ENCODE assay signal across 8 mouse cellular contexts in genomic region chr4:115059871-115060270, GRCm38 (mm10). TPM values are rescaled to one million over a fixed set of nuclear protein-coding genes. Genes with fewer than 3 reads are reported as not detected.
DNase-seq lines count a peak whose midpoint lies in the region; ATAC-seq and TF ChIP-seq lines count a peak whose summit lies in the region.

No protein-coding gene starts in this region.

- no peak for DNase-seq in heart, embryonic 10.5 days (ENCODE audit: low spot score)
- DNase-seq in kidney, postnatal 0 days (ENCODE audit: low spot score), result no peak
- DNase-seq in midbrain, embryonic 10.5 days (ENCODE audit: low spot score), result peak; percentile 46
- DNase-seq in urinary bladder, adult 18-20 months (ENCODE audit: low spot score in 2 of 2), result no peak
- no peak for DNase-seq in left cerebral cortex, adult 9 months (ENCODE audit: low spot score in 2 of 2)
- DNase-seq in gastrocnemius, adult 18-20 months (ENCODE audit: low spot score), result no peak

- no peak overlapping the region for H3K9ac ChIP-seq in kidney, postnatal 0 days (ENCODE audit: low read depth, low read length)

- peaks cover 50% of the 10 kb centered on the region for H3K4me1 ChIP-seq in erythroblast, embryonic 14.5 days (ENCODE audit: control insufficient read depth)
- H3K4me1 ChIP-seq in heart, embryonic 10.5 days, result peaks cover 25% of the 10 kb centered on the region
- peaks cover 23% of the 10 kb centered on the region; the same call in 1 of the 2 replicates for H3K4me1 ChIP-seq in kidney, postnatal 0 days (replicated peaks; ENCODE audit: insufficient read depth, low read length)
- peaks cover 38% of the 10 kb centered on the region for H3K4me1 ChIP-seq in midbrain, embryonic 10.5 days

- H3K27ac ChIP-seq in heart, embryonic 10.5 days, result peak overlapping the region; percentile 91
- 0 out of 2 replicates have a peak overlapping the region, but pooled peaks have one; percentile 15 for H3K27ac ChIP-seq in kidney, postnatal 0 days
- peak overlapping the region; percentile 82 for H3K27ac ChIP-seq in midbrain, embryonic 10.5 days (replicated peaks)

- peak overlapping the region; percentile 28 for H3K4me2 ChIP-seq in kidney, postnatal 0 days (ENCODE audit: low read length)

- no peaks in the 10 kb centered on the region for H3K9me3 ChIP-seq in erythroblast, embryonic 14.5 days (ENCODE audit: control insufficient read depth, low read length)
- no peaks in the 10 kb centered on the region for H3K9me3 ChIP-seq in heart, embryonic 10.5 days
- no peaks in the 10 kb centered on the region for H3K9me3 ChIP-seq in kidney, postnatal 0 days (replicated peaks; ENCODE audit: low read length)
- H3K9me3 ChIP-seq in midbrain, embryonic 10.5 days (replicated peaks), result no peaks in the 10 kb centered on the region

- H3K4me3 ChIP-seq in erythroblast, embryonic 14.5 days (replicated peaks), result peak overlapping the region; percentile 99
- H3K4me3 ChIP-seq in heart, embryonic 10.5 days, result peak overlapping the region; percentile 60
- peak overlapping the region; percentile 21; the same call in 1 of the 2 replicates for H3K4me3 ChIP-seq in kidney, postnatal 0 days (replicated peaks; ENCODE audit: low read depth, low read length)
- peak overlapping the region; percentile 52 for H3K4me3 ChIP-seq in midbrain, embryonic 10.5 days

- no peak for TF ChIP-seq CTCF in kidney, postnatal 0 days (IDR thresholded peaks at IDR 0.05; ENCODE audit: low read depth)

- no peak for ATAC-seq in erythroblast, adult 5-6 weeks (replicated peaks; ENCODE audit: low FRiP score, poor library complexity, severe bottlenecking)
- no peak for ATAC-seq in kidney, postnatal 0 days (replicated peaks; ENCODE audit: low FRiP score, low read depth)

- WGBS in heart, embryonic 10.5 days, result 2% methylated on average over 12 of the region's 12 CpGs
- 19% methylated on average over 12 of the region's 12 CpGs for WGBS in kidney, postnatal 0 days
- WGBS in midbrain, embryonic 10.5 days, result 2% methylated on average over 12 of the region's 12 CpGs

- peaks cover 75% of the 10 kb centered on the region for H3K36me3 ChIP-seq in erythroblast, embryonic 14.5 days (ENCODE audit: control insufficient read depth)
- H3K36me3 ChIP-seq in heart, embryonic 10.5 days, result peaks cover 3% of the 10 kb centered on the region; the same call in 1 of the 2 replicates
- no peaks in the 10 kb centered on the region for H3K36me3 ChIP-seq in kidney, postnatal 0 days (ENCODE audit: insufficient read depth, low read length)
- H3K36me3 ChIP-seq in midbrain, embryonic 10.5 days, result no peaks in the 10 kb centered on the region

- H3K27me3 ChIP-seq in erythroblast, embryonic 14.5 days (ENCODE audit: control insufficient read depth), result peaks cover 61% of the 10 kb centered on the region
- peaks cover 95% of the 10 kb centered on the region for H3K27me3 ChIP-seq in heart, embryonic 10.5 days (ENCODE audit: insufficient read depth, poor library complexity, severe bottlenecking)
- H3K27me3 ChIP-seq in kidney, postnatal 0 days (ENCODE audit: insufficient read depth, low read length), result peaks cover 85% of the 10 kb centered on the region
- H3K27me3 ChIP-seq in midbrain, embryonic 10.5 days (ENCODE audit: low read depth, poor library complexity, severe bottlenecking), result peaks cover 100% of the 10 kb centered on the region

RNA-seq across cellular contexts. Expression of gene Tal1, which starts 3.6 kb away (rescaled TPM):
- polyA plus RNA-seq in erythroblast, embryonic 14.5 days (2012), result 65.6 and 98.0 TPM in 2 replicates
- total RNA-seq in erythroblast, adult 5-6 weeks (2015; ENCODE audit: low replicate concordance), result 75.1 and 94.0 TPM in 2 replicates
- total RNA-seq in erythroblast, adult 5-6 weeks (2017; ENCODE audit: low replicate concordance), result 92.9 and 102 TPM in 2 replicates
- 6.7 and 8.3 TPM in 2 replicates for polyA plus RNA-seq in heart, embryonic 10.5 days (2016; fragmentation: Nextera tagmentation; extraction: Ambion mirVana)
- 1.0 and 1.1 TPM in 2 replicates for polyA plus RNA-seq in kidney, postnatal 0 days (2015; fragmentation: Nextera tagmentation; extraction: Ambion mirVana)
- polyA plus RNA-seq in midbrain, embryonic 10.5 days (2016; fragmentation: Nextera tagmentation; extraction: Ambion mirVana), result 2.7 and 5.2 TPM in 2 replicates
- 1 to 10 TPM in 1 of 2 experiments, under 1 TPM in 1; 0.93 to 1.0 TPM for total RNA-seq in gastrocnemius, adult 18-20 months (2021)

RNA-seq across cellular contexts. Expression of gene Pdzk1ip1, which starts 28.6 kb away (rescaled TPM):
- 0.99 and 2.2 TPM in 2 replicates for polyA plus RNA-seq in erythroblast, embryonic 14.5 days (2012)
- 377 and 402 TPM in 2 replicates for total RNA-seq in erythroblast, adult 5-6 weeks (2015; ENCODE audit: low replicate concordance)
- total RNA-seq in erythroblast, adult 5-6 weeks (2017; ENCODE audit: low replicate concordance), result 332 and 366 TPM in 2 replicates
- polyA plus RNA-seq in heart, embryonic 10.5 days (2016; fragmentation: Nextera tagmentation; extraction: Ambion mirVana), result 19.5 and 29.4 TPM in 2 replicates
- polyA plus RNA-seq in kidney, postnatal 0 days (2015; fragmentation: Nextera tagmentation; extraction: Ambion mirVana), result 681 and 685 TPM in 2 replicates
- 7.9 and 9.5 TPM in 2 replicates for polyA plus RNA-seq in midbrain, embryonic 10.5 days (2016; fragmentation: Nextera tagmentation; extraction: Ambion mirVana)
- not detected for total RNA-seq in gastrocnemius, adult 18-20 months (2021)

RNA-seq across cellular contexts. Expression of gene Stil, which starts 59.9 kb away (rescaled TPM):
- polyA plus RNA-seq in erythroblast, embryonic 14.5 days (2012), result 0.18 and 0.25 TPM in 2 replicates
- total RNA-seq in erythroblast, adult 5-6 weeks (2015; ENCODE audit: low replicate concordance), result 9.4 and 17.6 TPM in 2 replicates
- 20.1 and 22.8 TPM in 2 replicates for total RNA-seq in erythroblast, adult 5-6 weeks (2017; ENCODE audit: low replicate concordance)
- 13.0 and 13.5 TPM in 2 replicates for polyA plus RNA-seq in heart, embryonic 10.5 days (2016; fragmentation: Nextera tagmentation; extraction: Ambion mirVana)
- 4.8 and 5.1 TPM in 2 replicates for polyA plus RNA-seq in kidney, postnatal 0 days (2015; fragmentation: Nextera tagmentation; extraction: Ambion mirVana)
- 19.0 and 21.3 TPM in 2 replicates for polyA plus RNA-seq in midbrain, embryonic 10.5 days (2016; fragmentation: Nextera tagmentation; extraction: Ambion mirVana)
- total RNA-seq in gastrocnemius, adult 18-20 months (2021), result not detected

Comparison
In these comparisons a context has a peak if more than half of its experiments do, and no peak if none do; other contexts are left out.
1. H3K4me3 ChIP-seq: peak in every context shown above with its lines; median percentile 99 in erythroblast, embryonic 14.5 days; 60 in heart, embryonic 10.5 days; 52 in midbrain, embryonic 10.5 days; 21 in kidney, postnatal 0 days.
2. H3K27ac ChIP-seq: peak in every context shown above with its lines; median percentile 91 in heart, embryonic 10.5 days; 82 in midbrain, embryonic 10.5 days; 15 in kidney, postnatal 0 days.
3. RNA of gene Pdzk1ip1, which starts 28.6 kb away (polyA plus RNA-seq): 681 to 685 TPM in kidney, postnatal 0 days; 19.5 to 29.4 TPM in heart, embryonic 10.5 days, 7.9 to 9.5 TPM in midbrain, embryonic 10.5 days and 0.99 to 2.2 TPM in erythroblast, embryonic 14.5 days; every median in the first group is over 10 times any median in the second.